Mouse (Mus musculus) layer of hippocampus, adult 8-10 months (tissue): ENCODE results near the gene Pus1. TPM values are rescaled to one million over a fixed set of nuclear protein-coding genes. Genes with fewer than 3 reads are reported as not detected.
"Not testable (repeated sequence)": the region's sequence is repeated elsewhere in the genome, so short reads cannot be mapped to it uniquely, and the experiment has no call there.

Source experiments
- DNase-seq, 2 experiments: peaks; one replicate each; pipeline ENCODE4 v3.0.0; 2022; ENCODE audit warnings: low spot score in 2 of 2
- total RNA-seq, 4 experiments: library from RNA; stranded (reverse); gene quantifications; 2 replicates each; pipeline ENCODE4 v1.2.4; 2022

Gene Pus1
- total RNA-seq, 4 experiments from 2014 or later: 18.3 to 22.7 (median 20.2) TPM

GRCm38 (mm10) chr5:110781529-110782238 is 1.2 kb upstream of the Pus1 start:
- DNase-seq: no peak

GRCm38 (mm10) chr5:110780761-110781528 is 486 bp upstream of the Pus1 start:
- DNase-seq: no peak

- no peak for DNase-seq
Observed at GRCm38 (mm10) chr5:110779276-110779997, 1.0 kb downstream of the Pus1 start.

- no peak for DNase-seq
Observed at GRCm38 (mm10) chr5:110778263-110778662, 2.2 kb downstream of the Pus1 start.

GRCm38 (mm10) chr5:110776141-110776540 is 4.3 kb downstream of the Pus1 start:
- no peak for DNase-seq

- no peak for DNase-seq
Observed at GRCm38 (mm10) chr5:110774511-110774910, 5.9 kb downstream of the Pus1 start.

- not testable (repeated sequence) for DNase-seq
Observed at GRCm38 (mm10) chr5:110772945-110773344, 7.5 kb downstream of the Pus1 start.

GRCm38 (mm10) chr5:110770448-110771158 is 9.9 kb downstream of the Pus1 start, which contains the start of gene Ep400:
TSS of gene Ep400 (minus strand) at chr5:110770717.
- DNase-seq: peak; percentile 99 to 100

- no peak for DNase-seq
Observed at GRCm38 (mm10) chr5:110770031-110770445, 10.4 kb downstream of the Pus1 start.

- no peak for DNase-seq
Observed at GRCm38 (mm10) chr5:110769272-110769671, 11.2 kb downstream of the Pus1 start.

GRCm38 (mm10) chr5:110763890-110764289 is 16.6 kb downstream of the Pus1 start:
- DNase-seq: no peak

- no peak for DNase-seq
Observed at GRCm38 (mm10) chr5:110745021-110745420, 35.4 kb downstream of the Pus1 start.

- no peak for DNase-seq
Observed at GRCm38 (mm10) chr5:110739496-110740275, 40.8 kb downstream of the Pus1 start.

- no peak for DNase-seq
Observed at GRCm38 (mm10) chr5:110735606-110736005, 44.9 kb downstream of the Pus1 start.

GRCm38 (mm10) chr5:110733231-110733823 is 47.1 kb downstream of the Pus1 start:
- no peak for DNase-seq

GRCm38 (mm10) chr5:110731227-110731626 is 49.2 kb downstream of the Pus1 start:
- no peak for DNase-seq

- DNase-seq: no peak
Observed at GRCm38 (mm10) chr5:110727850-110728249, 52.6 kb downstream of the Pus1 start.
